In genomic region chr1:134331879-134332635, GRCm38 (mm10) we compare ENCODE assay signal across 8 mouse cellular contexts. TPM values are rescaled to one million over a fixed set of nuclear protein-coding genes. Genes with fewer than 3 reads are reported as not detected.
DNase-seq lines count a peak whose midpoint lies in the region; ATAC-seq and TF ChIP-seq lines count a peak whose summit lies in the region.

No protein-coding gene starts in this region.

- H3K27me3 ChIP-seq in hindbrain, embryonic 10.5 days (ENCODE audit: insufficient read depth, poor library complexity, severe bottlenecking) = no peaks in the 10 kb centered on the region
- no peaks in the 10 kb centered on the region for H3K27me3 ChIP-seq in hindbrain, embryonic 16.5 days (replicated peaks; ENCODE audit: control insufficient read depth, insufficient read depth, low read length)
- H3K27me3 ChIP-seq in limb, embryonic 14.5 days (ENCODE audit: control insufficient read depth, insufficient read depth, low read length) = no peaks in the 10 kb centered on the region
- no peaks in the 10 kb centered on the region for H3K27me3 ChIP-seq in myocyte (ENCODE audit: control insufficient read depth, insufficient read depth, insufficient read length)

- H3K9ac ChIP-seq in hindbrain, embryonic 16.5 days (ENCODE audit: low read depth, low read length) = no peak overlapping the region
- H3K9ac ChIP-seq in limb, embryonic 14.5 days (ENCODE audit: low read depth, low read length, severe bottlenecking) = no peak overlapping the region

- 60% methylated on average over 20 of the region's 20 CpGs for WGBS in hindbrain, embryonic 10.5 days
- 58% methylated on average over 20 of the region's 20 CpGs for WGBS in hindbrain, embryonic 16.5 days
- WGBS in limb, embryonic 14.5 days = 57% methylated on average over 20 of the region's 20 CpGs

- DNase-seq in hindbrain, embryonic 10.5 days (ENCODE audit: low spot score) = peak; percentile 79
- DNase-seq in kidney, adult 9 months = peak; percentile 79
- peak; percentile 89 for DNase-seq in limb, embryonic 14.5 days (ENCODE audit: low spot score)
- peak; percentile 26 to 55 for DNase-seq in spleen, postnatal 36 days (ENCODE audit: low spot score in 2 of 2)

- no peak for TF ChIP-seq POLR2A in cortical plate, adult 2 months (IDR thresholded peaks at IDR 0.05; ENCODE audit: extremely low read depth, insufficient read depth, low read length)
- TF ChIP-seq POLR2A in limb, embryonic 14.5 days (IDR thresholded peaks at IDR 0.05; ENCODE audit: borderline replicate concordance, extremely low read depth, insufficient read depth, insufficient read length) = no peak
- no peak for TF ChIP-seq POLR2A in myocyte (IDR thresholded peaks at IDR 0.05; ENCODE audit: insufficient read length, low read depth)

- H3K9me3 ChIP-seq in hindbrain, embryonic 10.5 days = no peaks in the 10 kb centered on the region
- no peaks in the 10 kb centered on the region for H3K9me3 ChIP-seq in hindbrain, embryonic 16.5 days (ENCODE audit: control insufficient read depth, low read length)
- H3K9me3 ChIP-seq in limb, embryonic 14.5 days (ENCODE audit: control insufficient read depth, low read length) = no peaks in the 10 kb centered on the region

- no peak; the same call in 1 of the 2 replicates for ATAC-seq in hindbrain, embryonic 16.5 days
- ATAC-seq in granulocyte monocyte progenitor cell, adult 5-6 weeks (replicated peaks; ENCODE audit: poor library complexity, severe bottlenecking) = peak; percentile 48; the same call in 1 of the 2 replicates
- ATAC-seq in limb, embryonic 14.5 days (ENCODE audit: low FRiP score, low read depth) = no peak

- peak; percentile 92 for TF ChIP-seq CTCF in cortical plate, adult 2 months (IDR thresholded peaks at IDR 0.05; ENCODE audit: extremely low read depth, insufficient read depth, low read length)

- peaks cover 26% of the 10 kb centered on the region for H3K4me1 ChIP-seq in hindbrain, embryonic 10.5 days (replicated peaks)
- H3K4me1 ChIP-seq in hindbrain, embryonic 16.5 days (ENCODE audit: control insufficient read depth, insufficient read depth, low read depth, low read length) = peaks cover 3% of the 10 kb centered on the region; the same call in 1 of the 2 replicates
- H3K4me1 ChIP-seq in cortical plate, adult 2 months (ENCODE audit: control insufficient read depth, insufficient read depth, low read length) = peaks cover 2% of the 10 kb centered on the region
- peaks cover 13% of the 10 kb centered on the region for H3K4me1 ChIP-seq in limb, embryonic 14.5 days (ENCODE audit: control insufficient read depth, insufficient read depth, low read length)

- H3K79me2 ChIP-seq in myocyte (ENCODE audit: control insufficient read depth, insufficient read depth) = peaks cover 6% of the 10 kb centered on the region

- no peak overlapping the region for H3K27ac ChIP-seq in hindbrain, embryonic 10.5 days
- H3K27ac ChIP-seq in hindbrain, embryonic 16.5 days (ENCODE audit: low read depth, low read length) = no peak overlapping the region
- H3K27ac ChIP-seq in cortical plate, adult 2 months (ENCODE audit: insufficient read depth, low read length) = no peak overlapping the region
- H3K27ac ChIP-seq in limb, embryonic 14.5 days (replicated peaks; ENCODE audit: low read depth, low read length) = no peak overlapping the region

- no peaks in the 10 kb centered on the region for H3K36me3 ChIP-seq in hindbrain, embryonic 10.5 days
- peaks cover 2% of the 10 kb centered on the region for H3K36me3 ChIP-seq in hindbrain, embryonic 16.5 days (ENCODE audit: control insufficient read depth, insufficient read depth, low read length)
- no peaks in the 10 kb centered on the region; the same call in 1 of the 2 replicates for H3K36me3 ChIP-seq in limb, embryonic 14.5 days (ENCODE audit: control insufficient read depth, insufficient read depth, low read length)
- H3K36me3 ChIP-seq in myocyte (ENCODE audit: control insufficient read depth, insufficient read depth) = no peaks in the 10 kb centered on the region

- H3K4me3 ChIP-seq in hindbrain, embryonic 10.5 days = no peak overlapping the region
- H3K4me3 ChIP-seq in hindbrain, embryonic 16.5 days (ENCODE audit: low read length) = no peak overlapping the region
- no peak overlapping the region for H3K4me3 ChIP-seq in cortical plate, adult 2 months (ENCODE audit: insufficient read depth, low read length)
- H3K4me3 ChIP-seq in limb, embryonic 14.5 days (replicated peaks; ENCODE audit: low read length) = no peak overlapping the region
- H3K4me3 ChIP-seq in myocyte = peak overlapping the region; percentile 23

- no peak overlapping the region for H3K4me2 ChIP-seq in hindbrain, embryonic 16.5 days (ENCODE audit: low read length)
- H3K4me2 ChIP-seq in limb, embryonic 14.5 days (replicated peaks; ENCODE audit: low read depth, low read length, severe bottlenecking) = 0 out of 2 replicates have a peak overlapping the region, but pooled peaks have one; percentile 15
- peak overlapping the region; percentile 76 for H3K4me2 ChIP-seq in myocyte (ENCODE audit: low read depth)

- H3ac ChIP-seq in myocyte (ENCODE audit: control insufficient read depth, insufficient read length) = no peak overlapping the region

TF ChIP-seq in myocyte, 11 proteins besides CTCF, POLR2A, EP300 and RAD21:
- TF ChIP-seq MYOG (IDR thresholded peaks at IDR 0.05; ENCODE audit: control insufficient read depth in 1 of 3, insufficient read depth in 1 of 3, insufficient read length in 2 of 3, low read depth in 2 of 3) (no peak), MYOD1 (IDR thresholded peaks at IDR 0.05; ENCODE audit: control insufficient read depth in 1 of 3, insufficient read length in 2 of 3, low read depth in 2 of 3) (peak in 1 of 3 experiments; percentile 1)

RNA-seq across cellular contexts. Expression of gene Ppfia4, which starts 0.7 kb away (rescaled TPM):
- polyA plus RNA-seq in hindbrain, embryonic 10.5 days (2016; fragmentation: Nextera tagmentation; extraction: Ambion mirVana) = 3.2 and 4.1 TPM in 2 replicates
- polyA plus RNA-seq in hindbrain, embryonic 16.5 days (2015; fragmentation: Nextera tagmentation; extraction: Ambion mirVana) = 32.0 and 34.0 TPM in 2 replicates
- polyA plus RNA-seq in cortical plate, adult 2 months (2012; rRNA removed) = 52.6 and 59.5 TPM in 2 replicates
- total RNA-seq in granulocyte monocyte progenitor cell, adult 5-6 weeks (2014; fragmentation: Nextera tagmentation) = 6.4 and 12.5 TPM in 2 replicates
- 4.1 and 4.6 TPM in 2 replicates for total RNA-seq in granulocyte monocyte progenitor cell, adult 5-6 weeks (2017)
- 32.3 and 38.9 TPM in 2 replicates for polyA plus RNA-seq in limb, embryonic 14.5 days (2012; rRNA removed)
- polyA plus RNA-seq in limb, embryonic 14.5 days (2014; fragmentation: Nextera tagmentation; extraction: Ambion mirVana) = 10.1 and 10.9 TPM in 2 replicates
- polyA plus RNA-seq in myocyte (2012; fragmentation: generic; extraction: Trizol) = 35.8 TPM

RNA-seq across cellular contexts. Expression of gene Tmem183a, which starts 29.7 kb away (rescaled TPM):
- polyA plus RNA-seq in hindbrain, embryonic 10.5 days (2016; fragmentation: Nextera tagmentation; extraction: Ambion mirVana) = 108 and 132 TPM in 2 replicates
- polyA plus RNA-seq in hindbrain, embryonic 16.5 days (2015; fragmentation: Nextera tagmentation; extraction: Ambion mirVana) = 132 TPM in 2 replicates
- polyA plus RNA-seq in cortical plate, adult 2 months (2012; rRNA removed) = 56.2 and 62.5 TPM in 2 replicates
- total RNA-seq in granulocyte monocyte progenitor cell, adult 5-6 weeks (2014; fragmentation: Nextera tagmentation) = 31.8 and 34.3 TPM in 2 replicates
- 53.6 and 115 TPM in 2 replicates for total RNA-seq in granulocyte monocyte progenitor cell, adult 5-6 weeks (2017)
- polyA plus RNA-seq in limb, embryonic 14.5 days (2012; rRNA removed) = 83.0 and 110 TPM in 2 replicates
- 77.8 and 86.8 TPM in 2 replicates for polyA plus RNA-seq in limb, embryonic 14.5 days (2014; fragmentation: Nextera tagmentation; extraction: Ambion mirVana)
- polyA plus RNA-seq in myocyte (2012; fragmentation: generic; extraction: Trizol) = 67.3 TPM

RNA-seq across cellular contexts. Expression of gene Myog, which starts 42.3 kb away (rescaled TPM):
- 0.14 and 0.33 TPM in 2 replicates for polyA plus RNA-seq in hindbrain, embryonic 10.5 days (2016; fragmentation: Nextera tagmentation; extraction: Ambion mirVana)
- 6.4 TPM in 1 of 2 replicates, not detected in the other for polyA plus RNA-seq in hindbrain, embryonic 16.5 days (2015; fragmentation: Nextera tagmentation; extraction: Ambion mirVana)
- 0.08 and 0.13 TPM in 2 replicates for polyA plus RNA-seq in cortical plate, adult 2 months (2012; rRNA removed)
- not detected in 2 replicates for total RNA-seq in granulocyte monocyte progenitor cell, adult 5-6 weeks (2014; fragmentation: Nextera tagmentation)
- not detected in 2 replicates for total RNA-seq in granulocyte monocyte progenitor cell, adult 5-6 weeks (2017)
- polyA plus RNA-seq in limb, embryonic 14.5 days (2012; rRNA removed) = 162 and 165 TPM in 2 replicates
- 118 and 149 TPM in 2 replicates for polyA plus RNA-seq in limb, embryonic 14.5 days (2014; fragmentation: Nextera tagmentation; extraction: Ambion mirVana)
- 1,426 TPM for polyA plus RNA-seq in myocyte (2012; fragmentation: generic; extraction: Trizol)

RNA-seq across cellular contexts. Expression of gene 4933406M09Rik, which starts 53.7 kb away (rescaled TPM):
- polyA plus RNA-seq in hindbrain, embryonic 10.5 days (2016; fragmentation: Nextera tagmentation; extraction: Ambion mirVana) = not detected in 2 replicates
- polyA plus RNA-seq in hindbrain, embryonic 16.5 days (2015; fragmentation: Nextera tagmentation; extraction: Ambion mirVana) = 0.09 TPM in 1 of 2 replicates, not detected in the other
- not detected in 2 replicates for polyA plus RNA-seq in cortical plate, adult 2 months (2012; rRNA removed)
- not detected in 2 replicates for total RNA-seq in granulocyte monocyte progenitor cell, adult 5-6 weeks (2014; fragmentation: Nextera tagmentation)
- not detected in 2 replicates for total RNA-seq in granulocyte monocyte progenitor cell, adult 5-6 weeks (2017)
- not detected in 2 replicates for polyA plus RNA-seq in limb, embryonic 14.5 days (2012; rRNA removed)
- polyA plus RNA-seq in limb, embryonic 14.5 days (2014; fragmentation: Nextera tagmentation; extraction: Ambion mirVana) = not detected in 2 replicates
- not detected for polyA plus RNA-seq in myocyte (2012; fragmentation: generic; extraction: Trizol)

Comparison
In these comparisons a context has a peak if more than half of its experiments do, and no peak if none do; other contexts are left out.
1. RNA of gene Myog, which starts 42.3 kb away (polyA plus RNA-seq): 1,426 TPM in myocyte (single experiment) and 118 to 165 TPM in limb, embryonic 14.5 days; 0.14 to 0.33 TPM in hindbrain, embryonic 10.5 days, 0.08 to 0.13 TPM in cortical plate, adult 2 months and 6.4 TPM in hindbrain, embryonic 16.5 days; every median in the first group is over 10 times any median in the second.
2. Peak in every context shown above with its lines, with median percentiles within 50 percentile points of each other: DNase-seq.